Mouse (Mus musculus): ENCODE measurements around the gene Mdm2.
A peak's percentile ranks its signal among the peaks of the same experiment; 100 is the strongest.
"Not testable (repeated sequence)": the region's sequence is repeated elsewhere in the genome, so short reads cannot be mapped to it uniquely, and the experiment has no call there.

Gene Mdm2

DNA sequence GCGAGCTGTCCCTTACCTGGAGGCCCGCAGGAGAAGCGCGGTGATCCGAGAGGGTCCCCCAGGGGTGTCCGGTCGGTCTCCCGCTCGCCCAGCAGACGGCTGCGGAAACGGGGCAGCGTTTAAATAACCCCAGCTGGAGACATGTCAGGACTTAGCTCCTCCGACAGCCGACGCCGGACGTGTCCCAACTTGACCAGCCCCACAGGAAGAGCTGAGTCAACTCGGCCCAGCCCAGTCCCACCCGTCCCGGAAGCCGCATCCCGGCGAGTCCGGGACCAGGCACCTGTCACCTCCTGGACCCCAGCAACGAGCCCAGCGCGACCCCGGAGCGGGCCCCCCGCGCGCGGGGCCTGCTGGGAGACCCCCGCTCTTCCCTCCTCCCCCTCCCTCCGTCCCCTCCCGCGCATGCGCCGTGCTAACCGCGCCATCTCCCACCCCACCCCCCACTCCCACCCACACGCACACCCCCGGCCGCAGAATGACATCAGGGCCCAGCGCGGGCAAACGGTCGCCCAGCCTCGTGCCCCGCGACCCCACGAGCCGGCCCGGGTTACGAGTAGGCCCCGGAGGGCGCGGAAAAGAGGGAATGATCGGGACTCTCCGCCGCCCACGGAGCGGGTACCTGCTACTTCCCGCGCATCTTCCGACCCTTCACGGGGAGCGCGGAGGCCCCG is 491 bp downstream of the Mdm2 start:
- DNase-seq = peak; percentile 84 to 86

DNA sequence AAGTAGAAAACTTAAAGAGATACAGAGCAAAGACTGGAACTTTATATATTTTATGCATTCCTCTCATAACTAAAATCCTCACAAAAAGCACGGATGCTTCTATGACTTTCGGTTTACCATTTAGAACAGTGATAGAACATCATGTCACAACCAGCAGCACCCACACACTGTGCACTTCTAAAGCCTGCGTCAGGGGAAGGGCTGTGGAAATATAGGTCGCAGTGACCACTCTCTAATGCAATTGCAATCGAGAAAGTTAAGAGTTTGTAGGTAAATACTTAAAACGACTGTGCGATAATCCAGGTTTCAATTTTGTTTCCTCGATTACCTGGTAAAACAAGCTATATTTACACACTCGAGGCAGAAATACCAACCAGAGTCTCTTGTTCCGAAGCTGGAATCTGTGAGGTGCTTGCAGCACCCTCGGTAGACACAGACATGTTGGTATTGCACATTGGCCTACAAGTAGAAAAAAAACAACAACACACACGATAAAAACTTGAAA is 1.2 kb downstream of the Mdm2 start:
- DNase-seq = no peak

DNA sequence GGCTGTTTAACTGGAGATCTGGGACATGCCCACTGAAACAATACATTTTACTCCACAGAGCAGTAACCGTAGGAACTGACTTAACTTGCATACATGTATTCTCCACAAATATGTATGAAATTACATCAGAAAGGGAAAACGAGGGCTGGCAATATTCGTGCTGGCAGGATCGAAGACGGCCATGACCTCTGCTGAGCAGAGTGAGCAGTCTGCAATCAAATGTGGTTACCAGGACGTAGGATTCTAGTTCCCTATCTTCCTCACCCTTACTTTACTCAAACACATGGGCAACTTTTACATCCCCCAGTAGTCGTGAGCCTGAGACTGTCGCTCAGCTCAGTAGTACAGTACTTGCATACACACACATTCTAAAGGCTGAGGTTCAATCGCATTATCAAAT is 1.7 kb downstream of the Mdm2 start:
- DNase-seq = no peak

DNA sequence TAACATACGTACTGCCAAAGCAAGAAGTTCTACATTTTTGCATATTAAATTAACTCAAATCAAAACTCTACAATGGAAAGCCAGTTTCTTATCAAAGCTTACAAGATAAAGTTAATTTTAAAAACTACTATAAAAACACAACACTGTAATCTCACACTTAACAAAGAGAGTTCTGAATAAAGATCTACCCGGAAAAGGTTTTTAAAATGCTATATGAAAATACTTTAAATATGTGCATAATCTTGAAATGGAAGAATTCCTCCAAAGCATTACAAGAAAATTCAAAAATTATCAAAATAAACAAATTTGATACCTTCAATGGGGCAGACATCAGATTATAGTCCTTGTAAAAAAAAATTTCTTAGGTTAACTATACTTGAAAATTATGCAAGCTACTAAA is 2.2 kb downstream of the Mdm2 start:
- no peak for DNase-seq

DNA sequence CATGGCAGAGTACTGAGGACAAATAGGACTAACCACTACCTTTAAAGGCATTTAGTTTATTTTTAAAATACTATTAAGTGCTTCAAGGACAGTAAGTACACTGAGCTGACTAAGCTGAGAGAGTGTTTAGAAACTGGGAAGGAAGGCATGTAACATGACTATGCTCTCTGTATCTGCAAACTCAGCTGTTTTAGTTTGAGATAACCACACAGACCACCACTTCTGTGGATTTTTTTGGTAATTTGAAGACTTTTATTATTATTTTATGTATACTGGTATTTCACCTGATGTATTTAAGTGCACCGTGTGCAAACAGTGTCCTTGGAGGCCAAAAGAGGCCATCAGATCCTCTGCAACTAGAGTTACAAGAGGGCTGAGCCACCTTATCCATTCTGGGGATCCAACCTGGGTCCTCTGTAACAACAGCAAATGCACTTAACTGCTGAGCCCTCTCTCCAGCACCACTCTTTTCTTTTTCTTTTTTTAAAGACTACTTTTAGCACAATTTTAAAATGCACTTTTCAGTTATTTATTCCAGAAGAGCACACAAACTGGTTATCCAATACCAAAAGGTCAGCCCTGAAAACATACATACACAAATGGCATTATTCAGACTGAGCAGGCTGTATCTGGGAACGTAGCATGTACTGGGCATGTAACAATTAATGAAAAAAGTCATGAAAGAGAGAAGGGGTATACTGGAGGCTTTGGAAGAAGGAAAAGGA is 3.3 kb downstream of the Mdm2 start:
- DNase-seq = no peak

DNA sequence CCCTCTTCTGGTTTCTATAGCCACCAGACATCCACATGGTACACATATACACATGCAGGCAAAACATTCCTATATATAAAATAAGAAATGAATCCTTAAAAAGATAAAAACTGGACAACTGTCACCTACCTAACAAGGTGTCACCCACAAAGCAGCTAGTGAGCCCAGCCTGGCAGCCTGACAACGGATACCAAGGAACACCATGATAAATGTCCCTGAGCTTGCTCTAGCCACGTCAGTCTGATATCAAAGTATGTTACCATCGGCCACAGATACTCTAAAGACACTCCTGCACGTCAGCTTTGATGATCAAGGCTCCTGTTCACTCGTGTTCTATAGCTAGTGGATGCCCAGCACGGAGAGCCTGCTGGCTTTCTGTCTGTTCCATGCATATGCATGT is 4.1 kb downstream of the Mdm2 start:
- no peak for DNase-seq

DNA sequence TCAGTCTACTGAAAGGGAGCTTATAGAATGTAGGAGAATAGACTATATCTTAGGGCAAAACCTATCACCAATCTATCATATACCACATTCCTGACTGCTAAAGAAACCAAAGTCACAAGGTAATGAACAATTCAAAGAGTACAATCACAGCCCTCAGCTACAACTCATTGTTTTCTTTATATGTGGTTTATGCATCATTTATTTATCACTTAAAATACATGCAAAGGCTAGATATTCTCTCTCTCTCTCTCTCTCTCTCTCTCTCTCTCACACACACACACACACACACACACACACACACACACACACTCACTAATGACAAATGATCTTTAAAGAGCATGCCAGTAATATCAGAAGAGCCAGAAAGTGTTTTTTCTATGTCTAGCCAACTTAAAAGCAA is 4.8 kb downstream of the Mdm2 start:
- no peak for DNase-seq

DNA sequence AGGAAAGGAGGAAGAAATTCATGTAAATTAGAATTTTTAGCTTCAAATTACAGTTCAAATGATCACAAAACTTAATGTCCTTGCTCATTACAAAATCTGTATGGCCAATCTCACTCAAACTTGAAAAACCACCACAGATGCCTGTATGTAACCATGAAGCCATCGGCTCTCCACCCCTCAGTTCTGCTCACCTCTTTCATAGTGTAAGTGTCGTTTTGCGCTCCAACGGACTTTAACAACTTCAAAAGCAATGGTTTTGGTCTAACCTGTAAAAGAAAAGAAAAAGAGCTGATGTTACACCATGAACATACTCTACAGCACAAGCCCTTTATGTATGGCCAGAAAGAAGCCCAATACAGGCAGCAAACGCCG is 5.6 kb downstream of the Mdm2 start:
- DNase-seq = no peak

DNA sequence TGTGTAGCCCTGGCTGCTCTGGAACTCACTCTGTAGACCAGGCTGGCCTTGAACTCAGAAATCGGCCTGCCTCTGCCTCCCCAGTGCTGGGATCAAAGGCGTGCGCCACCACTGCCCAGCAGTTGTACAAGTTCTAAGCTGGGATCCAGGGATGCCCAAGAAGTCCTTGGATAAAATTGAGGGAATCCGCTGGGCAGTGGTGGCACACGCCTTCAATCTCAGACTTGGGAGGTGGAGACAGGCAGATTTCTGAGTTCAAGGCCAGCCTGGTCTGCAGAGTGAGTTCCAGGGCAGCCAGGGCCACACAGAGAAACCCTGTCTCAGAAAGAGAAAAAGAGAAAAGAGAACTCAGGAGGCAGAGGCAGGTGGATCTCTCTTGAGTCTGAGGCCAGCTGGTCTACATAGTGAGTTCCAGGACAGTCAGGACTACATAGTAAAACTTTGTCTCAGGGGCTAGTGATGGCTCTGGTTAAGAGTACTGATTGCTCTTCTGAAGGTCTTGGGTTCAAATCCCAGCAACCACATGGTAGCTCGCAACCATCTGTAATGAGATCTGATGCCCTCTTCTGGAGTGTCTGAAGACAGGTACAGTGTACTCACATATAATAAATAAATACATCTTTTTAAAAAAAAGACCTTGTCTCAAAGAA is 6.1 kb downstream of the Mdm2 start:
- DNase-seq = not testable (repeated sequence)

DNA sequence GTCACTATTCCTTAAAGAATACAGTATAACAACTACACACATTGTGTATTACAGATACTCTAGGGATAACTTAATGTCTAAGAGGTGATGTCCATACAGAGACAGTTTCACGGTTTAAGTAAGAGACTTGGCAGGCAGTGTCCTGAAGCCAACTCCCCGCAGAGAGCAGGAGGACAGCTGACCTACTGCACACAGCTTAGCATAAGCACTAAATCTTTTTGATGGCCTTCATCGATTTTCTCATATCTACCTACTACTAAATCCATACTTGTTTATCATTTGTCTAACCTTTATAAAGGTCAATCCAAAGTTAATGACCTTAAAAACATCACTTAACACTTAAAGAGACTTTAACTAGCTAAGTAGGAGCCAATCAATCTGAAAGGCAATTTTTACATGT is 7.1 kb downstream of the Mdm2 start:
- no peak for DNase-seq

DNA sequence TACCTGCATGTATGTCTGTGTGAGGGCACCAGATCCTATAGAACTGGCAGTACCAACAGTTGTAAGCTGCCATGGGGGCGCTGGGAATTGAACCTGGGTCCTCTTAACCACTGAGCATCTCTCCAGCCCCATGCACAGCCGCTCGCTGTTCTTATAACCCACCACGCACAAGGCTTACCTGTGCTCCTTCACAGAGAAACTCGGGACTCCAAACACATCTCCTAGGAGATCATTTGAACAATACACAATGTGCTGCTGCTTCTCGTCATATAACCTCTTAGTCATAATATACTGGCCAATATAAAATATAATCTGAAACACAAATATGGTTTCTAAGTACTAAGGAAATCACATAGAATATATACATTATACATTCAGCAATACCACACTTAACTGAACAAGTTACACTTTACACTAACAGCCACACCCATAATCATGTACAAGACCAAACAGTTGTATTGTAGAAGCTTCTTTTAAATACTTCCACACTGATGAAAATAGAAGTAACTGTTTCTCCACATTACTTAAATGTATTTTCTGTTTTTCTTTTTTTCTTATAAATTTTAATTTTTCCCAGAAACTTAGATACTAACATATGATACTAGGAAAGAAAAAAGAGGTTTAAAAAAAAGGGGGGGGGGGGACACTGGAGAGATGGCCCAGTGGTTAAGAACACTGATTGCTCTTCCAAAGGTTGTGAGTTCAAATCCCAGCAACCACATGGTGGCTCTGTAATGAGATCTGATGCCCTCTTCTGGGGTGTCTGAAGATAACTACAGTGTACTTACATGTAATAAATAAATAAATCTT is 8.3 kb downstream of the Mdm2 start:
- DNase-seq = no peak

DNA sequence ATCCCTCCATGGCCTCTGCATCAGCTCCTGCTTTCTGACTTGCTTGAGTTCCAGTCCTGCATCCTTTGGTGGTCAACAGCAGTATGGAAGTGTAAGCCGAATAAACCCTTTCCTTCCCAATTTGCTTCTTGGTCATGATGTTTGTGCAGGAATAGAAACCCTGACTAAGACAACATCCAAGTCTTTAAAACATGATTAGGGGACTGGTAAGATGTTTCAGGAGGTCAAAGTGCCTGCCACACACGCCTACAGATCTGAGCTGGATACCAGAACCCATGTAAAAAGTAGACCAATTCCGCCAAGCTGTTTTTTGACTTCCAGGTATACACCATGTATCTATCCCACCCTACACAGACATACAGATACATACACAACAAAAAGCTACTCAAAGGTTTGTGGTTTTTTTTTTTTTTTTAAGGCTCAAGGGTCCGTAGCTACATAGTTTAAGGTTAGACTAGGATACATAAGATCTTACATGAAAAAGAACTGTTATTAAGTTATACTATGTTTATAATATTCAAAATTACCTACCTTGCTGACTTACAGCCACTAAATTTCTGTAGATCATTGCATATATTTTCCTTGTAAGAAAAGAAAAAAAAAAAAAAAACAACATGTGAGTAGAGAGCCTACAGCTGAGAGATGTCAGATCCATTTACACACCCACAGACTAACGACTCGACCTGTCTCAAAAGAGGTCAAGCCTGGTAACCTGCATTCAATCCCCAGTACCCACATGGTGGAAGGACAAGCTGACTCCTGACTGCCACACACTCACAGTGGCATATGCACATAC is 9.3 kb downstream of the Mdm2 start:
- no peak for DNase-seq

DNA sequence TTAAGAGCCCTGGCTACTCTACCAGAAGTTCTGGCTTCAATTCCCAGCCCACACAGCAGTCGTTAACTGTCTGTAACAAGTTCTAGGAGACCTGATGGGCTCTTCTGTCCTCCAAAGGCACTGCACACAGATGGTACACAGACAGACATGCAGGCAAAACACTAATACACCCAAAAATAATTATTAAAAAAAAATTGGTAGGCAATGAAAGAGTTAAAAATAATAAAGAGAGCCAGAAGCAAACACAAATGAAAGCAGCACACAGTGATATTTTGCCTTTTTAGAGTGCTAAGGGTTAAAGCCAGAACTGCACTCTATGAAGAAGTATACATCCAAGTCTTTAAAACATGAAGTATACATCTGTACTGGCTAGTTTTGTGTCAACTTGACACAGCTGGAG is 10.1 kb downstream of the Mdm2 start:
- no peak for DNase-seq

DNA sequence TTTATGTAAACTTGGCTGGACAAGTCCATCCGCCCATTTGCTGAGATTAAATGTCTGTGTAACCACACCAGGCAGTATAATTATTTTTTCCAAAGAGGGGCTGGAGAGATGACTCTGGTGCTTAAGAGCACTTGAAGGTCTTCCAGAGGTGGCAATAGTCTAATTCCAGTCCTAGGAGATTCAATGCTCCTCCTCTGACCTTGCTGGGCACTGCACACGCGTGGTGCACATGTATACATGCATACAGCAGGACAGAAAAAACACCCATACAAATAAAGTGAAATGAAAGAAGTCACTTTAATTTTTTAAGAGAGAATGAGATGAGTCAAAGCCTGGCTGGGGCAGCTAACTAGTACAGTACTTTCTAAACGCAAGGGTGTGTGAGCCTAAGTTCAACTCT is 10.6 kb downstream of the Mdm2 start:
- no peak for DNase-seq

DNA sequence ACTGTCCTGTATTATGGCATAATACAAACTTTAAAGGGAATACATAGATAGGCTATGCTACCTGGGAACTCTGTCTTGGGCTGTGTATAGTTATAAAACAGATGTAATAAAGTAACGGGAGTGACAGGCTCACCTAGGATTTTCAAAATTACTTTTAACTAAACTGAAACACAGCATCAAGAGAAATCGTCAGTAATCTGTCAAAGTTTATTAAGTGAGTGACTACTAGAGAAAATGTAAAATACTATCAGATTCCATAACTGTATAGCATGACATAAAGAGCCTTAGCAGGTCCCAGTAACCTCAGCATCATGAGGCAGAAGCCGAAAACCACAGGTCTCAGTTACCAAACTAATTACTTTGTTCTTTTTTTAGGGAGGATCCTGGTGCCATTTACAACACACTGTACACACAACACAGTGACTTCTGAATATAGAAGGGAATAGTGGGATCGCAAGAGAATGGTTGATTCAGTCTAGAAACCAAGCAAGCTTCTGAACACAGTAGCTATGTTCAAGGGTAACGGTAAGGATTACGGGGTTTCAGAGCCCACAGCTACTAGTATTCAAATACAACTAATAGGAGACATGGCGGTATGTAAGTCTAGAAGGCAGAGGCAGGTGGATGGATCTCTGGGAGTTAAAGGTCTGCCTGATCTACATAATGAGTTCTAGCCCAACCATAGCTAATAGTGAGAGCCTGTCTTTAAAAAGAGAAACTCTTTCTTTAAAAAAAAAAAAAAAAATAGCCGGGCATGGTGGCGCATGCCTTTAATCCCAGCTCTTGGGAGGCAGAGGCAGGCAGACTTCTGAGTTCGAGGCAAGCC is 12.0 kb downstream of the Mdm2 start:
- DNase-seq = no peak

DNA sequence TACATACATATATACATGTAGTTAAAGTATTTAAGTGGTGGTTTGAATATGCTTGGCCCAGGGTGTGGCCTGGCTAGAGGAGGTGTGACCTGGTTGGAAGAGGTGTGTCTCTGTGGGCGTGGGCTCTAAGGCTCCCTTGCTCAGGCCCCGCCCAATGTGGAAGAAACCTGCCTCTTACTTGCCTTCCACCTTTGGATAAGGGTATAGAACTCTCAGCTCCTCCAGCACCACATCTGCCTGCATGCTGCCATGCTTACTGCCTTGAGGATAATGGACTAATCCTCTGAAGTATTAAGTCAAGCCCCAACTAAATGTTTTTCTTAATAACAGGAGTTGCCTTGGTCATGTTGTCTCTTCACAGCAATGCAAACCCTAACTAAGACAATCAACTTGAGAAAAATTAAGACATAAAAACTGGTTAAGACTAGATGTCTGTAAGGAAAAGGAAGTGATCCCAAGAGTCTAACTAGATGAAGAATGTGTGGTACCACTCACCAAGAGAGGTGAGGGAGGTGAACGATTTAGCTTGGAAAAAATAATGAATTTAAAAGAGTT is 12.9 kb downstream of the Mdm2 start:
- DNase-seq = no peak

DNA sequence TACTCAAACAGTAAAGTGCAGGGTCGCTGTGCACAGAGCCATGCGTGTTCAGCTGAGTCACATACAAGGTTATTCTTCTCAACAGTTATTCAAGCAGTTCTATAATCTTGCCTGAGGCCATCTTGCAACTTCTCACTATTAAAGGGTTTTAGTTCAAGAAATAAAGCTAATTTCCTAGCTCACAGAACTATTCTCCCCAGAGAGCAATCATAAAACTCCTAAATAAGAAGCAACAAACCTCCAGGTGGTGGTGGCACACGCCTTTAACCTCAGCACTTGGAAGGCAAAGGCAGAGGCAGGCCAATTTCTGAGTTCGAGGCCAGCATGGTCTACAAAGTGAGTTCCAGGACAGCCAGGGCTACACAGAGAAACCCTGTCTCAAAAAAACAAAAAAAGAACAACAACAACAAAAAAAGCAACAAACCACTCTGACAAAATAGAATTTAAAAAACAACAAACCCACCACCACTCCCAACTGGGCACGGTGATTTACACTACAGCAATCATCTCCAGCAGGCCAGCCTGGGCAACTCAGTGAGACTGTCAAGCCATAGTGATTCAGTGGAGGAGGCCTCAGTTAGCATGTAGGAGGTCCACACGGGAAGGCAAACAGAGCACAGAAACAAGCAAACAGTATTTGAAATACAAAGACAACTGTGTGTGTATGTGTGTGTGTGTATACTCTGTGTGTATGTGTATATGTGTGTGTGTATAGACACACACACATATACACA is 13.6 kb downstream of the Mdm2 start:
- DNase-seq = no peak

DNA sequence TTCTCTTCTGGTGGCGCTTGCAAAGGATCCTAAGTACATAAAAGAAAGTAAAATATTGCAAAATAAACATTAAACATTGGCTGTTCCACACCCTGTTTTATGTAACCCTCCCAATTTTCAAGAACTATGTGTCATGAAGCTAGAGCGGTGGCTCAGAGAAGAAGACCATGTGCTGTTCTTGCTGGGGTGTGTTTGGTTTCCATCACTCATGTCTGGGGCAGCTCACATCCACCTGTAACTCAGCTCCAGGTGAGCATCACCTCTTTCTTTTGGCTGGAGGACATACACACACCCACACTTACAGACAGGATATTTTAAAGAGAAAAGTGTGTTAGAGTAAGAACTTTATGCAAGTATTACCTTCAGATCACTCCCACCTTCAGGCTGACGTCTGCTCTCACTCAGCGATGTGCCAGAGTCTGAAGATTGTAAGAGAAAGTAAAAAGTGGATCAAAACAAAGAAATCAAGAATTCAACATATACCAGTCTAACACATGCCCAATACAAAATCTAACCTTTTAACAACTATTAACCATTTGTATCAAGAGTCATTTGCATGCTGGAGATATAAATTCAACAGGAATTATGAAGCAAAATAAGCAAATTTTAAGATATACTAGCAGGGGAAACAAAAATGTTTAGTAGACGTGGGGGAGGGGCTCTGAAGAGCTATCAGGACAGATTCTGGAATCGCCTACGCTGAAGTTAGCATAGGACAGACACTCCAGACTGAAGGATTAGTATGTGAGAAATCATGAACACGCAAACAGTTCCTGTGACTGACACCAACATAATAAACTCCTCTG is 14.3 kb downstream of the Mdm2 start:
- DNase-seq = no peak

DNA sequence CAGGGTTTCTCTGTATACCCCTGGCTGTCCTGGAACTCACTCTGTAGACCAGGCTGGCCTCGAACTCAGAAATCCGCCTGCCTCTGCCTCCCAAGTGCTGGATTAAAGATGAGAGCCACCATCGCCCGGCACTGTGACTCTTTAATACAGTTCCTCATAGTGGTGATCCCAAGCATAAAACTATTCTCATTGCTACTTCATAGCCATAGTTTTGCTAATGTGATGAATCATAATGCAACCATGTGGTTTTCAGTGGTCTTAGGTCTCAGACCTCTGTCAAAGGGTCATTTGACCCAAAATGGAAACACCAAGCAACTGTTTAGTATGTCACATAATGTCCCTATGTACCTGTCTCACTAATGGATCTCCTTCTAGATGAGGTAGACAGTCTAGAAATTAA is 15.0 kb downstream of the Mdm2 start:
- DNase-seq = no peak

DNA sequence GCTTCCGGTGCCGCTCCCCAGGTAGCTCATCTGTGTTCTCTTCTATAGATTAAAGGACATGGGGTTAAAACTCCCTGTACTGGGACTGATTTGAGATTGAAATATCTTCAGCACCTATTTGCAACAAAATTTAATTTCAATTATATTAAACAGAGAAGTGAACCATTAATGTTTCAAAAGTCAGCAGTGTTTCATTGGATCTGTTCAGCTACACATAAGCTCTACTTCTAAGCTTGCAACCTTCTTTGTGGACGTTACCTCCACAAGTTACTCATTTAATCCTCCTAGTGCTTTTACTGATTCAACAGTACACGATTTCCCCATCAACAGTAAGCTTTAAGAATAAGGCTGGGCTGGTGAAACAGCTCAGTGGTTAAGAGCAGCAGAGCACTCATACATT is 15.5 kb downstream of the Mdm2 start:
- no peak for DNase-seq
